Mouse (Mus musculus) heart, adult 2 months (tissue): ENCODE results near the gene Irf8.

Source experiments
- EP300 ChIP-seq: fragments of 200-500 bp; IDR thresholded peaks from 2 replicates; pipeline ENCODE4 v1.6.1; 2011; ENCODE audit warnings: low read depth, low read length, control low read depth; ENCODE audit not compliant: insufficient read depth
- POLR2A ChIP-seq: fragments of 200-500 bp; IDR thresholded peaks from 2 replicates; pipeline ENCODE4 v1.6.1; 2011; ENCODE audit warnings: mild to moderate bottlenecking, low read depth, low read length, control low read depth; ENCODE audit not compliant: insufficient read depth

DNA sequence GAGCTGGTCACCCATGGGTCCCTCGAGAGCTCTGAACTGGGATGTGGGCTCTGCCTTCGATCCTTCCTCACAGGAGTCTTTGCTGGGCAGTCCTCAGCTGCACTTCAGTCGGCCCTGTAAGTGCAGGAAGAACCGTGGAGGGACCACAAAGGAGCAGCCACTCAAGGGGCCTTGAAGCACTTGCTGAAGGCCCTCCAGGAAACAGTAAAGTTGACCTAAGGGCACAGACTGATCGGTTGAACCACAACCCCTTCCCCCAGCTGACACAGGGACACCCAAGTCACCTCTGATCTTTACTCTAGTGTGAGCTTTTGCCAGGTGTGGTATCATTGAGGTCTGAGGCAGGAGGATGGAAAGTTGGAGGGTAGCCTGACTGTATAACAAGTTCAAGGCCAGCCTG lies 10.1 kb upstream of the Irf8 start:
- TF ChIP-seq POLR2A (no peak), EP300 (no peak)
